Mouse (Mus musculus) spleen, embryonic (tissue): ENCODE measurements around the gene Poc1a.

Experiments used
- CTCF ChIA-PET: fragments of 350-600 bp; sonication (Branson Sonifier 250); formaldehyde crosslinking; loops from one replicate; lab custom pipeline; 2022; lab: Charles Lee

Gene Poc1a

GRCm38 (mm10) chr9:106300176-106300803 is 19.4 kb downstream of the Poc1a start:
- CTCF ChIA-PET: no interaction called here

- CTCF ChIA-PET: no interaction called here
These were observed 20.1 kb downstream of the Poc1a start for GRCm38 (mm10) chr9:106300949-106301348.

- CTCF ChIA-PET: interaction anchor here (0.8 kb wide), 1 partner anchor 137 kb away, joined by 3 read pairs; no protein-coding TSS in a partner anchor
These were observed 20.7 kb downstream of the Poc1a start for GRCm38 (mm10) chr9:106301446-106302080.

- CTCF ChIA-PET: interaction anchor here (0.8 kb wide), 1 partner anchor 138 kb away, joined by 3 read pairs; no protein-coding TSS in a partner anchor
These were observed 21.7 kb downstream of the Poc1a start for GRCm38 (mm10) chr9:106302446-106303150.

GRCm38 (mm10) chr9:106303460-106303960 is 22.6 kb downstream of the Poc1a start:
- CTCF ChIA-PET: interaction anchor here (0.6 kb wide), 2 partner anchors 65 to 1361 kb away, joined by 3 read pairs; partner anchors contain the start of gene Dusp7

- CTCF ChIA-PET: interaction anchor here (0.7 kb wide), 1 partner anchor 116 kb away, joined by 6 read pairs; no protein-coding TSS in a partner anchor
These were observed 24.4 kb downstream of the Poc1a start for GRCm38 (mm10) chr9:106305228-106305627.

- CTCF ChIA-PET: interaction anchor here (0.7 to 1.9 kb wide), 3 partner anchors 25 to 122 kb away, joined by 3 to 10 read pairs (median 3); partner anchors contain the start of gene Rpl29
These were observed 25.9 kb downstream of the Poc1a start for GRCm38 (mm10) chr9:106306662-106307351.

GRCm38 (mm10) chr9:106308151-106308550 is 27.3 kb downstream of the Poc1a start:
- CTCF ChIA-PET: interaction anchor here (1.2 to 1.9 kb wide), 2 partner anchors 20 to 113 kb away, joined by 3 to 10 read pairs; no protein-coding TSS in a partner anchor

GRCm38 (mm10) chr9:106308555-106308954 is 27.7 kb downstream of the Poc1a start:
- CTCF ChIA-PET: interaction anchor here (1.2 kb wide), 1 partner anchor 20 kb away, joined by 3 read pairs; no protein-coding TSS in a partner anchor

- CTCF ChIA-PET: interaction anchor here (1.2 kb wide), 1 partner anchor 21 kb away, joined by 3 read pairs; no protein-coding TSS in a partner anchor
These were observed 28.1 kb downstream of the Poc1a start for GRCm38 (mm10) chr9:106308983-106309382.

- CTCF ChIA-PET: no interaction called here
These were observed 29.0 kb downstream of the Poc1a start for GRCm38 (mm10) chr9:106309859-106310258.

GRCm38 (mm10) chr9:106311625-106312191 is 30.8 kb downstream of the Poc1a start:
- CTCF ChIA-PET: no interaction called here

GRCm38 (mm10) chr9:106312950-106313360 is 32.1 kb downstream of the Poc1a start:
- CTCF ChIA-PET: interaction anchor here (0.6 to 0.7 kb wide), 2 partner anchors 45 to 50 kb away, joined by 3 read pairs; no protein-coding TSS in a partner anchor

GRCm38 (mm10) chr9:106314196-106314595 is 33.3 kb downstream of the Poc1a start:
- CTCF ChIA-PET: no interaction called here

GRCm38 (mm10) chr9:106318074-106318473 is 37.2 kb downstream of the Poc1a start:
- CTCF ChIA-PET: no interaction called here

- CTCF ChIA-PET: no interaction called here
These were observed 38.2 kb downstream of the Poc1a start for GRCm38 (mm10) chr9:106319095-106319494.

GRCm38 (mm10) chr9:106322497-106322896 is 41.6 kb downstream of the Poc1a start:
- CTCF ChIA-PET: no interaction called here

GRCm38 (mm10) chr9:106326241-106326640 is 45.4 kb downstream of the Poc1a start:
- CTCF ChIA-PET: interaction anchor here (0.6 kb wide), 1 partner anchor 1817 kb away, joined by 3 read pairs; no protein-coding TSS in a partner anchor

- CTCF ChIA-PET: interaction anchor here (0.6 kb wide), 1 partner anchor 1816 kb away, joined by 3 read pairs; no protein-coding TSS in a partner anchor
These were observed 46.4 kb downstream of the Poc1a start for GRCm38 (mm10) chr9:106327125-106327809.
